Mouse (Mus musculus): ENCODE results near the gene Muc5ac. TPM values are rescaled to one million over a fixed set of nuclear protein-coding genes. Genes with fewer than 3 reads are reported as not detected.

Muc5ac gene
- not detected in 2 replicates for polyA plus RNA-seq (2014; fragmentation: Nextera tagmentation; extraction: Ambion mirVana)

DNA sequence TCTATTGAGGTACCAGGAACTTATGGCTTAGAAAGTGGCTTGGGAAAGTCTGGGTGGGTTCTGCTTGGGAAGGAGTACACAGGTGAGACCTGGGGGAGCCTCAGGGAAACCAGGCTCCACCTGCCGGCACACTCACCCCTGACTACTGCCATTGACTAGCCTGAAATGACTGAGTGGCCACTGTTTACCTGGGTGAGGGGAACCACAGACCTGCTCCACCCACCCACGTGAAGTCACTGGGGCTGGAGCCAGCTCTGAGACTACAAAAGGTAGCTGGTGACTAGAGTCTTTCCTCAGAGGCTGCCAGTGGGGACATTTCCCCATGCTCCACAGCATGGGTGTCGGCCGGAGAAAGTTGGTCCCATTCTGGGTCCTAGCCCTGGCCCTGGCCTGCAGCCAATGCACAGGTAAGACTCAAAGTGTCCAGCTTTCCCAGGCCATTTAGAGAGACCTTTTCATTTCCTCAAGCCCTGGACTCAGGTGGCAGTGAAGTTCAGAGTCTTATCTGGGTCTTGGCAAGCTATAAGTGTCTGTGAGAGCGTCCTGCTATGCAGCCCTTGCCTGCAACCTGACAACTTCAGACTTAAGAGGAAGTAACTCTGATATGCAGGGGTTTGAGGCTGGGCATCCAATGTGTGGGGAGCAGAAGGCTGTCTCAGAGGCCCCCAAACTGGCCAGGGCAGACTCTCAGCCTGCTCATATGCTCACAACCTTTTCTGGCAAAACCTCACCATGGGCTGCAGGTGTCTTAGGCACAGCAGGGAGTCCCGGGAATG lies at the start of gene Muc5ac:
Muc5ac (plus strand) TSS at position 296 of the 776 bp plus-strand sequence.
- H3K36me3 ChIP-seq (ENCODE audit: control insufficient read depth, insufficient read depth, low read length), result no peaks in the 10 kb centered on the region
- no peak within 1 kb of the TSS for H3K27ac ChIP-seq (ENCODE audit: low read depth, low read length)
- no peaks in the 10 kb centered on the region for H3K27me3 ChIP-seq (ENCODE audit: control insufficient read depth, insufficient read depth, low read length)
- ATAC-seq (replicated peaks; ENCODE audit: insufficient number of reproducible peaks, low FRiP score, low TSS enrichment), result no peak
- H3K9me3 ChIP-seq (replicated peaks; ENCODE audit: control insufficient read depth, low read length), result no peaks in the 10 kb centered on the region
- no peaks in the 10 kb centered on the region for H3K4me1 ChIP-seq (ENCODE audit: control insufficient read depth, insufficient read depth, low read length)
- WGBS (ENCODE audit: insufficient replicate concordance), result 78% methylated on average over 6 of the region's 6 CpGs
- H3K9ac ChIP-seq (ENCODE audit: low read depth, low read length), result no peak within 1 kb of the TSS
- no peak within 1 kb of the TSS for H3K4me2 ChIP-seq
- H3K4me3 ChIP-seq (ENCODE audit: low read depth, low read length), result no peak within 1 kb of the TSS

- Histone ChIP-seq H3K9me3 (replicated peaks; ENCODE audit: control insufficient read depth, low read length) (no peaks in the 10 kb centered on the region), H3K9ac (ENCODE audit: low read depth, low read length) (no peak overlapping the region), H3K27ac (ENCODE audit: low read depth, low read length) (no peak overlapping the region), H3K4me1 (ENCODE audit: control insufficient read depth, insufficient read depth, low read length) (no peaks in the 10 kb centered on the region), H3K27me3 (ENCODE audit: control insufficient read depth, insufficient read depth, low read length) (peaks cover 3% of the 10 kb centered on the region; the same call in 1 of the 2 replicates), H3K4me2 (no peak overlapping the region), H3K4me3 (ENCODE audit: low read depth, low read length) (no peak overlapping the region), H3K36me3 (ENCODE audit: control insufficient read depth, insufficient read depth, low read length) (no peaks in the 10 kb centered on the region)
- ATAC-seq (replicated peaks; ENCODE audit: insufficient number of reproducible peaks, low FRiP score, low TSS enrichment), result no peak
- 81% methylated on average over 7 of the region's 7 CpGs for WGBS (ENCODE audit: insufficient replicate concordance)
Measured at GRCm38 (mm10) chr7:141747451-141748100, 41.2 kb upstream of the Muc5ac start.

DNA sequence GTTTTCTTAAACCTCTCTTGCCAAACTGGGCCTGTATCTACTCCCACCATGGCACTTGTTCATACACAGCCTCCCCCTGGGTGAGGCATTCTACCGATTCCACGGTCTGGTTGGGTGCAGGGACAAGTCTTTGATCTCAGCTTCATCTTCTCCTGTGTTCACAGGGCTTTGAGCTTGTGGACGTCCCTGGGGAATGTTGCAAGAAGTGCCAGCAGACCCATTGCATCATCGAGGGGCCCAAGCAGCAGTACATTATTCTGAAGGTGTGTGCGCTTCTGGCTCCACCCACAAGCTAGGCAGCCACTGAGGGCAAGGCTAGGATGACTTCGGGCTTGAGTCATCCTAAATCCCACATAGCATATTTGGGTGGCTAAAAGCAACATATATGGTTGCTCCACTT lies 36.3 kb upstream of the Muc5ac start:
- Histone ChIP-seq H3K27ac (ENCODE audit: low read depth, low read length) (no peak overlapping the region), H3K9ac (ENCODE audit: low read depth, low read length) (no peak overlapping the region), H3K4me1 (ENCODE audit: control insufficient read depth, insufficient read depth, low read length) (no peaks in the 10 kb centered on the region), H3K36me3 (ENCODE audit: control insufficient read depth, insufficient read depth, low read length) (no peaks in the 10 kb centered on the region), H3K9me3 (replicated peaks; ENCODE audit: control insufficient read depth, low read length) (no peaks in the 10 kb centered on the region), H3K27me3 (ENCODE audit: control insufficient read depth, insufficient read depth, low read length) (no peaks in the 10 kb centered on the region; the same call in 1 of the 2 replicates), H3K4me3 (ENCODE audit: low read depth, low read length) (no peak overlapping the region), H3K4me2 (no peak overlapping the region)
- no peak for ATAC-seq (replicated peaks; ENCODE audit: insufficient number of reproducible peaks, low FRiP score, low TSS enrichment)
- WGBS (ENCODE audit: insufficient replicate concordance), result 73% methylated on average over 6 of the region's 6 CpGs

GRCm38 (mm10) chr7:141755831-141756230 lies 32.9 kb upstream of the Muc5ac start:
- Histone ChIP-seq H3K9me3 (replicated peaks; ENCODE audit: control insufficient read depth, low read length) (no peaks in the 10 kb centered on the region), H3K9ac (ENCODE audit: low read depth, low read length) (no peak overlapping the region), H3K4me3 (ENCODE audit: low read depth, low read length) (no peak overlapping the region), H3K4me2 (no peak overlapping the region), H3K4me1 (ENCODE audit: control insufficient read depth, insufficient read depth, low read length) (no peaks in the 10 kb centered on the region), H3K27me3 (ENCODE audit: control insufficient read depth, insufficient read depth, low read length) (no peaks in the 10 kb centered on the region; the same call in 1 of the 2 replicates), H3K36me3 (ENCODE audit: control insufficient read depth, insufficient read depth, low read length) (no peaks in the 10 kb centered on the region), H3K27ac (ENCODE audit: low read depth, low read length) (no peak overlapping the region)
- no peak for ATAC-seq (replicated peaks; ENCODE audit: insufficient number of reproducible peaks, low FRiP score, low TSS enrichment)
- 54% methylated on average over 4 of the region's 4 CpGs for WGBS (ENCODE audit: insufficient replicate concordance)

- H3K9me3 ChIP-seq (replicated peaks; ENCODE audit: control insufficient read depth, low read length), result no peaks in the 10 kb centered on the region
- no peaks in the 10 kb centered on the region for H3K4me1 ChIP-seq (ENCODE audit: control insufficient read depth, insufficient read depth, low read length)
- H3K27ac ChIP-seq (ENCODE audit: low read depth, low read length), result no peak overlapping the region
- no peak overlapping the region for H3K4me2 ChIP-seq
- H3K4me3 ChIP-seq (ENCODE audit: low read depth, low read length), result no peak overlapping the region
- no peak for ATAC-seq (replicated peaks; ENCODE audit: insufficient number of reproducible peaks, low FRiP score, low TSS enrichment)
- no peaks in the 10 kb centered on the region for H3K36me3 ChIP-seq (ENCODE audit: control insufficient read depth, insufficient read depth, low read length)
- H3K9ac ChIP-seq (ENCODE audit: low read depth, low read length), result no peak overlapping the region
- no peaks in the 10 kb centered on the region; the same call in 1 of the 2 replicates for H3K27me3 ChIP-seq (ENCODE audit: control insufficient read depth, insufficient read depth, low read length)
- WGBS (ENCODE audit: insufficient replicate concordance), result 46% methylated on average over 4 of the region's 4 CpGs
Measured at GRCm38 (mm10) chr7:141758291-141758690, 30.5 kb upstream of the Muc5ac start.

DNA sequence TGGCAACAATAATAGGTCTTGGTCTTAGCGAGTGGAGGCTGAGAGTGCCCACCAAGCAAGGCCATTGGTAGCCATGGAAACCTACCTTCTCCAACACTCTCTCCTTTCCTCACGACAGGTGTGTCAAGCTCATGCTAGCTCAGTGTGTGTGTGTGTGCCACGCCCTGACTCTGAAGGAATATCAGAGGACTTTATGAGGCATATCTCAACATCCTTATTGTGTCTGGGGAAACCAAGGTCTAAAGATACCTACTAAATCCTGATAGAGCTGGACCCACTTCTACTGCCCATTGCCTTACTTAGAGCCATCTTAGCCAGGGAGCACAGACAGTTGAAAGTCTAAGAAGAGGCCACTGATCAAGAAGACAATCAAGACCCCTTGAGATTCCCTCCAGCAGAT lies 18.3 kb upstream of the Muc5ac start:
- H3K27ac ChIP-seq (ENCODE audit: low read depth, low read length), result no peak overlapping the region
- H3K4me3 ChIP-seq (ENCODE audit: low read depth, low read length), result no peak overlapping the region
- WGBS (ENCODE audit: insufficient replicate concordance), result 86% methylated on average over 3 of the region's 3 CpGs
- H3K9ac ChIP-seq (ENCODE audit: low read depth, low read length), result no peak overlapping the region
- peaks cover 4% of the 10 kb centered on the region for H3K4me1 ChIP-seq (ENCODE audit: control insufficient read depth, insufficient read depth, low read length)
- H3K9me3 ChIP-seq (replicated peaks; ENCODE audit: control insufficient read depth, low read length), result no peaks in the 10 kb centered on the region
- H3K4me2 ChIP-seq, result no peak overlapping the region
- ATAC-seq (replicated peaks; ENCODE audit: insufficient number of reproducible peaks, low FRiP score, low TSS enrichment), result no peak
- H3K36me3 ChIP-seq (ENCODE audit: control insufficient read depth, insufficient read depth, low read length), result no peaks in the 10 kb centered on the region
- peaks cover 5% of the 10 kb centered on the region; the same call in 1 of the 2 replicates for H3K27me3 ChIP-seq (ENCODE audit: control insufficient read depth, insufficient read depth, low read length)

GRCm38 (mm10) chr7:141770988-141771387 lies 17.8 kb upstream of the Muc5ac start:
- Histone ChIP-seq H3K9ac (ENCODE audit: low read depth, low read length) (no peak overlapping the region), H3K4me1 (ENCODE audit: control insufficient read depth, insufficient read depth, low read length) (peaks cover 4% of the 10 kb centered on the region), H3K27me3 (ENCODE audit: control insufficient read depth, insufficient read depth, low read length) (peaks cover 5% of the 10 kb centered on the region; the same call in 1 of the 2 replicates), H3K27ac (ENCODE audit: low read depth, low read length) (no peak overlapping the region), H3K4me2 (no peak overlapping the region), H3K36me3 (ENCODE audit: control insufficient read depth, insufficient read depth, low read length) (no peaks in the 10 kb centered on the region), H3K4me3 (ENCODE audit: low read depth, low read length) (no peak overlapping the region), H3K9me3 (replicated peaks; ENCODE audit: control insufficient read depth, low read length) (no peaks in the 10 kb centered on the region)
- 49% methylated on average over 8 of the region's 8 CpGs for WGBS (ENCODE audit: insufficient replicate concordance)
- peak; percentile 78 for ATAC-seq (replicated peaks; ENCODE audit: insufficient number of reproducible peaks, low FRiP score, low TSS enrichment)

DNA sequence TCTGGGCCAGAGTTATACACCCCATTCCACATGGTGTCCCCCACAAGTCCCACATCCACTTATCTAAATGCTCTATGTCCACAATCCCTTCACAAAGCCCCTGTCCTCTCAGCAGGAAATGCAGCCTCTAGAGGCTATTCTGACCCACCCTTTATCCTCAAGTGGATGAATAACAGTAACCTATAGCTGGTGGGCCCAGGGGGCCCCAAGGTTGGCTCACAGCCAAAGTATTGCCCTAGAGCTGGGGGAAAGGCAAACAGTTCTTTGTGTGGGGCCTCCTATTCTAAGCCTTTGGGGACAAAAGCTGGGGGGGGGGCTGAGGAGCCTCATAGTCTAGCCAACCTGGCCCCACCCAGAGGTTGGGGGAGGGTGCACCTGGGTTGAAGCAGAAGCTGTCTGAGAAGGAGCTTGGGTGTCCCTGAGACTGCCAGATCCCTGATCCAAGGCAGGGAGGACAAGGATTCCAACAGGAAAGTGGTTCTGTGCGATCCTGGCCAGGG lies 16.7 kb upstream of the Muc5ac start:
- WGBS (ENCODE audit: insufficient replicate concordance), result 53% methylated on average over 1 of the region's 1 CpGs
- no peak overlapping the region for H3K4me2 ChIP-seq
- H3K27me3 ChIP-seq (ENCODE audit: control insufficient read depth, insufficient read depth, low read length), result peaks cover 5% of the 10 kb centered on the region; the same call in 1 of the 2 replicates
- no peak for ATAC-seq (replicated peaks; ENCODE audit: insufficient number of reproducible peaks, low FRiP score, low TSS enrichment)
- H3K27ac ChIP-seq (ENCODE audit: low read depth, low read length), result no peak overlapping the region
- H3K9ac ChIP-seq (ENCODE audit: low read depth, low read length), result no peak overlapping the region
- H3K9me3 ChIP-seq (replicated peaks; ENCODE audit: control insufficient read depth, low read length), result no peaks in the 10 kb centered on the region
- H3K4me1 ChIP-seq (ENCODE audit: control insufficient read depth, insufficient read depth, low read length), result peaks cover 4% of the 10 kb centered on the region
- H3K4me3 ChIP-seq (ENCODE audit: low read depth, low read length), result no peak overlapping the region
- H3K36me3 ChIP-seq (ENCODE audit: control insufficient read depth, insufficient read depth, low read length), result no peaks in the 10 kb centered on the region
